Mouse (Mus musculus): ENCODE measurements at regions not wholly inside any gene's neighbourhood (a gene's known extent, or its start where the extent isn't known, plus 50 kb on each side); places are given as distances from the start of the nearest gene placed in this dataset.

- no peaks in the 10 kb centered on the region for H3K4me1 ChIP-seq (ENCODE audit: control insufficient read depth, insufficient read depth, low read length)
- H3K4me2 ChIP-seq (ENCODE audit: low read depth, low read length): no peak overlapping the region
- no peak overlapping the region for H3K9ac ChIP-seq (replicated peaks; ENCODE audit: low read depth, low read length)
- no peak overlapping the region for H3K4me3 ChIP-seq (ENCODE audit: low read depth, low read length)
- H3K36me3 ChIP-seq (ENCODE audit: control insufficient read depth, insufficient read depth, low read length): no peaks in the 10 kb centered on the region
- 39% methylated on average over 1 of the region's 1 CpGs for WGBS
- no peak overlapping the region for H3K27ac ChIP-seq (ENCODE audit: low read depth, low read length)
- H3K9me3 ChIP-seq (ENCODE audit: control insufficient read depth, low read length): no peaks in the 10 kb centered on the region
- no peaks in the 10 kb centered on the region for H3K27me3 ChIP-seq (ENCODE audit: control insufficient read depth, insufficient read depth, low read length)
- ATAC-seq (ENCODE audit: low read depth): no peak
Observed at GRCm38 (mm10) chr6:75281506-75282194, 1215.9 kb downstream of the Gm9008 start.

GRCm38 (mm10) chr6:75254076-75254414, 1243.5 kb downstream of the Gm9008 start:
- H3K9me3 ChIP-seq (ENCODE audit: control insufficient read depth, low read length): no peaks in the 10 kb centered on the region
- H3K4me3 ChIP-seq (ENCODE audit: low read depth, low read length): no peak overlapping the region
- no peak overlapping the region for H3K9ac ChIP-seq (replicated peaks; ENCODE audit: low read depth, low read length)
- 71% methylated on average over 3 of the region's 3 CpGs for WGBS
- H3K4me1 ChIP-seq (ENCODE audit: control insufficient read depth, insufficient read depth, low read length): no peaks in the 10 kb centered on the region
- H3K36me3 ChIP-seq (ENCODE audit: control insufficient read depth, insufficient read depth, low read length): no peaks in the 10 kb centered on the region
- 0 out of 2 replicates have a peak, but pooled peaks have one; percentile 17 for ATAC-seq (ENCODE audit: low read depth)
- H3K27me3 ChIP-seq (ENCODE audit: control insufficient read depth, insufficient read depth, low read length): no peaks in the 10 kb centered on the region
- no peak overlapping the region for H3K4me2 ChIP-seq (ENCODE audit: low read depth, low read length)
- peak overlapping the region; percentile 48; the same call in 1 of the 2 replicates for H3K27ac ChIP-seq (ENCODE audit: low read depth, low read length)

- Histone ChIP-seq H3K27ac (ENCODE audit: low read depth, low read length) (peak overlapping the region; percentile 48; the same call in 1 of the 2 replicates), H3K9me3 (ENCODE audit: control insufficient read depth, low read length) (no peaks in the 10 kb centered on the region), H3K27me3 (ENCODE audit: control insufficient read depth, insufficient read depth, low read length) (no peaks in the 10 kb centered on the region), H3K36me3 (ENCODE audit: control insufficient read depth, insufficient read depth, low read length) (no peaks in the 10 kb centered on the region), H3K4me3 (ENCODE audit: low read depth, low read length) (no peak overlapping the region), H3K9ac (replicated peaks; ENCODE audit: low read depth, low read length) (no peak overlapping the region), H3K4me2 (ENCODE audit: low read depth, low read length) (no peak overlapping the region), H3K4me1 (ENCODE audit: control insufficient read depth, insufficient read depth, low read length) (no peaks in the 10 kb centered on the region)
- 18% methylated on average over 4 of the region's 4 CpGs for WGBS
- peak; percentile 68 for ATAC-seq (ENCODE audit: low read depth)
Observed at GRCm38 (mm10) chr6:75253357-75254075, 1244.1 kb downstream of the Gm9008 start.

- ATAC-seq (ENCODE audit: low read depth): no peak
- Histone ChIP-seq H3K27ac (ENCODE audit: low read depth, low read length) (no peak overlapping the region), H3K36me3 (ENCODE audit: control insufficient read depth, insufficient read depth, low read length) (no peaks in the 10 kb centered on the region), H3K4me2 (ENCODE audit: low read depth, low read length) (no peak overlapping the region), H3K4me1 (ENCODE audit: control insufficient read depth, insufficient read depth, low read length) (no peaks in the 10 kb centered on the region), H3K27me3 (ENCODE audit: control insufficient read depth, insufficient read depth, low read length) (no peaks in the 10 kb centered on the region), H3K9ac (replicated peaks; ENCODE audit: low read depth, low read length) (no peak overlapping the region), H3K9me3 (ENCODE audit: control insufficient read depth, low read length) (no peaks in the 10 kb centered on the region), H3K4me3 (ENCODE audit: low read depth, low read length) (no peak overlapping the region)
- 82% methylated on average over 2 of the region's 2 CpGs for WGBS
Observed at GRCm38 (mm10) chr6:75215515-75215914, 1282.1 kb downstream of the Gm9008 start.

DNA sequence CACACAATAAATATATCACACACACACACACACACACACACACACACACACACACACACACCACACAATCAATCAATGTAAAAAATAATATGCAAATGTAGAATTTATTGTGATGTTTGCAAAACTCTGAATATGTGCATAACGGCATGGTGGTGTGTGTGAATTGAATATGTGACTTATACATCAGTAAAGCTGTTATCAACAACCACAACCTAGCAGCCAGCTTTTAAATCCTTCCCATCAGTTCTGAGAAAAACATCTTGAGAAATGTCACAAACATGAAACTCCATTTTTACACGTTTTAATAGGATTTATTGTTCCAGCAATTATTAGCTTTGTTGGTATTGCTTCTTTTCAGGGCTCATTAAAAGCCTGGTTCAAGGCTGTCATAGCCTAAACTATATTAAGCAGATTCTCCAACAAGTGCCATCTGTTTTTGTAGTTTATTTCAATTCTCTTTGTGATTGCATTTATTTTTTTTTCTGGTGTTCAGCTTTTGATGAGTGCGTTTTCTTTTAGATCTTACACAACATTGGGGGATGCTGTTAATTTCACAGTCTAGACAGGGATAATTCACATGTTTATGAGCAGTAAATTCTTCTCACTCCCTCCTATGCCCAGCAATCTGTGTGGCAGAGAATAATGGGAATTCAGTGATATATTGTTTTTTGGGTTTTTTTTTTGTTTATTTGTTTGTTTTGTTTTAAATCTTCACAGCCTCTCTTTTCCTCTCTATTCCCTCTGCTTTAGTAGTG, 1284.7 kb downstream of the Gm9008 start:
- H3K9ac ChIP-seq (replicated peaks; ENCODE audit: low read depth, low read length): no peak overlapping the region
- no peaks in the 10 kb centered on the region for H3K9me3 ChIP-seq (ENCODE audit: control insufficient read depth, low read length)
- no peak for ATAC-seq (ENCODE audit: low read depth)
- H3K36me3 ChIP-seq (ENCODE audit: control insufficient read depth, insufficient read depth, low read length): no peaks in the 10 kb centered on the region
- no peak overlapping the region for H3K4me3 ChIP-seq (ENCODE audit: low read depth, low read length)
- H3K27ac ChIP-seq (ENCODE audit: low read depth, low read length): no peak overlapping the region
- H3K4me1 ChIP-seq (ENCODE audit: control insufficient read depth, insufficient read depth, low read length): no peaks in the 10 kb centered on the region
- 64% methylated on average over 3 of the region's 3 CpGs for WGBS
- H3K27me3 ChIP-seq (ENCODE audit: control insufficient read depth, insufficient read depth, low read length): no peaks in the 10 kb centered on the region
- no peak overlapping the region for H3K4me2 ChIP-seq (ENCODE audit: low read depth, low read length)

Data from neural tube, embryonic 14.5 days (tissue).